Mouse (Mus musculus) gastrocnemius, postnatal 36 days (tissue): ENCODE data around the gene Cdk9. TPM values are rescaled to one million over a fixed set of nuclear protein-coding genes. Genes with fewer than 3 reads are reported as not detected.
A peak's percentile ranks its signal among the peaks of the same experiment; 100 is the strongest.

ENCODE experiments used
- DNase-seq, 2 experiments: peaks; one replicate each; pipeline ENCODE4 v3.0.0; 2022
- intact Hi-C: fragments of 180-260 bp; cut with DNase I; formaldehyde crosslinking; loops from one replicate; pipeline ENCODE4 v1.15.1; 2025
- total RNA-seq, 2 experiments: library from RNA; stranded (reverse); gene quantifications; 2 replicates each; pipeline ENCODE4 v1.2.3; 2021

The Cdk9 gene
- total RNA-seq, 2 experiments from 2014 or later, result 18.1 to 21.0 TPM

- intact Hi-C loops, result no loop called here
- no peak for DNase-seq
These were observed 23.5 kb upstream of the Cdk9 start for GRCm38 (mm10) chr2:32736306-32736829.

GRCm38 (mm10) chr2:32734933-32735332 lies 22.1 kb upstream of the Cdk9 start:
- intact Hi-C loops, result no loop called here
- DNase-seq, result no peak

DNA sequence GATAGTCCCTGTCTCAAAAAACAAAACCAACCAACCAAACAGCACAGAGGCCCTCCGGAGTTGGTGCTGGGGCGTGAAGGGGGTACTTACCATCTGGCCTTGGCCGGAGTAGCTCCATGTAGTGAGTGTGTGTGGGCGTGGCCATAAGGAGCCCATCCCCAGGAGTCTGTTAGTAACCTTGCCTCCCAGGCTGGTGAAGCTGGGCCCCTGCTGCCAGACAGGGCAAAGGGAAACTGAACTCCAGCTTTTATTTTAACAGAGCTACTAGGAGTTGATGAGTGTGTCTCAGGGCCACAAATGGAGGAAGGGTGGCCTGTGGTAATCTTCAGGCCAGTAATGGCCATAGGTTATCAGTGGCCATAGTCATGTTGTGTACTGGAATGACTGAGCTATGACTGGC lies 21.6 kb upstream of the Cdk9 start:
- no peak for DNase-seq
- intact Hi-C loops, result no loop called here

- no peak for DNase-seq
- intact Hi-C loops, result no loop called here
These were observed 19.8 kb upstream of the Cdk9 start for GRCm38 (mm10) chr2:32732695-32733094.

DNA sequence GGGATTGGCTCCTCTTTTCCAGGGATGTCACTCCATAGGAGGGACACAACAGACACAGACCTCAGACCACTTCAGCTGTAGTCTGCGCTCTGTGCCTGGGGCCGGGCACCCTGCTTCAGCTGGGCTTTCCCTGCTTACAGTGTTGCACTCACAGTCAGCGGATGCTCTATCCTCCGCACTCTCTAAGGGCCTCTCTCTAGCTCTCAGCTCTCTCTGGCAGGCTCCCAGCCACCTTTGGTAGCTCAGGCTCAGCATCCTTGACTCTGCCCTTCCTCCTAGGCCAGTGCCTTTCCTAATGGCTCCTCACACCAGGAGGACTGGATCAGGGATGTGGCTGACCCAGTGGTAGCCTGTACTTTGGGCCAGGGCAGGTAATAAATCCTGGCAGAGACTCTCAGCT lies 19.0 kb upstream of the Cdk9 start:
- intact Hi-C loops, result no loop called here
- no peak for DNase-seq

DNA sequence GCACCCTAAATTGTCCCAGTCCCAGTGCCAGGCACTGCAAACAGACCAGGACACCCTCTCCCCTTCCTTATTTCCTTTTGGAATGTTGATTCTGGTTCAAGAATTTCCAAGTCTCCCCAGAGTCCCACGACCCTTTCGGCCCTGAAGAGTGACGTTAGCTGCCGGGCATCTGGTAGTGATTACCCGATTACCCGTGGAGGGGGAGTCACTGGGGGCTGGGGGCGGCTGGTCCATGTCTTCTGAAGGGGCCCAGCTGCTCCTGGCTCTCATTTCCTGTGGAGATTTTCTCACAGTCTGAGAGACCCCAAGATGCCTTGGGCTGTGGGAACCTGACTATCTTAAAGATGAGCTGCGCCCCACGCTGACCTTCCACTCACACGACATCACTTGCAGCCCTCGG lies 18.0 kb upstream of the Cdk9 start:
- DNase-seq, result no peak
- intact Hi-C loops, result no loop called here

DNA sequence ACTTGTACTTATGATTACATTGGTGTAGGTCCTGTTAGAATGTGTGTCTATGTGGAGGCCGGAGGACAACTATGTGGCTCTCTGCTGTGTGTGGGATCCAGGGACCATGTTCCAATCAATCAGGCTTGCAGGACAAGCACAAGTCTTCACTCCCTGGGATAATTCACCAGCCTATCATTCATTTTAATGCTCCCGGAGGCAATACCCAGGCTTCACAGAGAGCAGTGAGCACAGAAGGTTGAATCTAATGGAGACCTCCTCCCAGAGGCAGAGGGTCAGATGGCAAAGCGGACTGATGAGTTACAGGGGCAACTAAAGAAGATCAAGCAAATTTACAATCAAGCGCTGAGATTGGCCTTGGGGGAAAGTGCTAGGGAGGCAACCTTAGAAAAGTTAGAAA lies 16.7 kb upstream of the Cdk9 start:
- no peak for DNase-seq
- intact Hi-C loops, result no loop called here

GRCm38 (mm10) chr2:32728463-32728862 lies 15.6 kb upstream of the Cdk9 start:
- intact Hi-C loops, result no loop called here
- peak in 1 of 2 experiments; percentile 47 for DNase-seq

DNA sequence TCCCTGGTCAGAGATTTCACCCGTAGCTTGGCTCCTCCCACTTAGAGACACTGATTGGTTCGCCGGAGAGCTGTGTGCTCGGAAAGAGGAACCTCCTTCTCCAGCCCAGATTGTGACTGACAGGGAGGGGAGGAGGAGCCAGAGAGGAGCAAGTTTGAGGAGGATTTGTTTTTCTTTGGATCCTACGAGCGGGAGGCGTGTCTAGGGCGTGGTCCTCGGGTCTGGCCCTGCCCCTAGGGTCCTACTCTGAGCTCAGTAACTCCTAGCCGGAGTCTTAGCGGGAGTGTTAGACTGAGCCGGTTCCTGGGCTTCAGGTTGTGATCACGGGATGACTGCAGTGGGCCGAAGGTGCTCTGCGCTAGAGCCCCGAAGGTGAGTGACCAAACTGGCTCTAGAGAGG lies 14.6 kb upstream of the Cdk9 start:
- intact Hi-C loops, result no loop called here
- peak; percentile 91 to 93 for DNase-seq

GRCm38 (mm10) chr2:32724832-32725790 lies 12.2 kb upstream of the Cdk9 start:
- DNase-seq, result no peak
- intact Hi-C loops, result no loop called here

DNA sequence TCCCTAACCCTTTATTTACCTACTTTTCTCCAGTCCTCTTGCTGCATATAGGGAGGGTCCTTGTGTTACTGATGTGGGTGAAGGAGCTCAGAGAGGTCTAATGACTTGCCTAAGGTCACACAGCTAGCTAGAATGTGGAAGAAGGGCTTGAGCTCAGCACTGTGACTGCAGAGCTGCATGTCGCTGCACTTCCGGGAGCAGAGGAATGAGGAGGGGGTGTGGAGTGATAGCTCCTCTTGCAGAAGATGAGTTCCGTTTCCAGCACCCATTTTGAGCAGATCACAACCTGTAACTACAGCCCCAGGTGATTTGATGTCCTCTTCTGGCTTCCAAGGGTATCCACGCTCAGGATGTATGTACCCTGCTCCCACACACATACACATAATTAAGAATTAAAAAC lies 11.3 kb upstream of the Cdk9 start:
- DNase-seq, result no peak
- intact Hi-C loops, result no loop called here

DNA sequence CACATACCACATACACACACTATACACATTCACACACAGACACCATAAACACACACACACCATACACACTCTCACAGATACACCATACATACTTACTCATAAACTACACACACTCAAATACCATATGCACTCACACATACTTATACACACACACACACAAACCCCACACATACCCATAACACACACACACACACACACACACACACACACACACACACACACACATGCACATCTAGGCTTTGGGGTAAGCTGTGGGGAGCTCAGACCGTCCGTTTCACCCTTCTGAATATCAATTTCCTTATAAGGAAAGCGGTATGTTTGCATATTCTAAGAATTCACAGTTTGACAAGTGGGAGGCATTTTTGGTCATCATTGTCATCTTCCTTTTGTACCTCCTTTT lies 9.7 kb upstream of the Cdk9 start:
- intact Hi-C loops, result no loop called here

DNA sequence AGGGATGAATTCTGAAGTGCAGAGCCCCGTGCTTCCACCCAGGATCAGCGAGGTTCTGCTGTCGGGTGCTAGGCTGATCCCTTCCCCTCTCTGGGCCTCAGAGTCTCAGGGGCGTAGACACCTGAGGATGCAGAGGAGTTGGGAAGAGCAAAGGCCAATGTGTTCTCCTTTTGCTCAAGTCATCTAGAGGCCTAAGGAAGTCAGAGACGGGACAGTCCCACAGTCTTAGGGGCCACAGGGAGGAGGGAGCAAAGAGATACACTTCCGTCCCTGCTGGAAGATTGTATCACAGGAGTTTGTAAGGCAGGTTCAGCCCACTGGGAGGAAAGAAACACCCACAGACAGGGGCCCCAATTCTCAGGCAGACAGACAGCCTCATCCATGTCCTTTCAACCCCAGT lies 9.2 kb upstream of the Cdk9 start:
- intact Hi-C loops, result no loop called here
- DNase-seq, result no peak

More for the DNA sequence above, 9.7 kb upstream of the Cdk9 start:
- no peak for DNase-seq

- no peak for DNase-seq
- intact Hi-C loops, result no loop called here
These were observed 7.9 kb upstream of the Cdk9 start, which contains the start of gene Sh2d3c for GRCm38 (mm10) chr2:32720681-32721229. Gene Sh2d3c, plus strand, starts transcription at chr2:32721055.

GRCm38 (mm10) chr2:32720053-32720452 lies 7.2 kb upstream of the Cdk9 start:
- intact Hi-C loops, result no loop called here
- DNase-seq, result no peak

DNA sequence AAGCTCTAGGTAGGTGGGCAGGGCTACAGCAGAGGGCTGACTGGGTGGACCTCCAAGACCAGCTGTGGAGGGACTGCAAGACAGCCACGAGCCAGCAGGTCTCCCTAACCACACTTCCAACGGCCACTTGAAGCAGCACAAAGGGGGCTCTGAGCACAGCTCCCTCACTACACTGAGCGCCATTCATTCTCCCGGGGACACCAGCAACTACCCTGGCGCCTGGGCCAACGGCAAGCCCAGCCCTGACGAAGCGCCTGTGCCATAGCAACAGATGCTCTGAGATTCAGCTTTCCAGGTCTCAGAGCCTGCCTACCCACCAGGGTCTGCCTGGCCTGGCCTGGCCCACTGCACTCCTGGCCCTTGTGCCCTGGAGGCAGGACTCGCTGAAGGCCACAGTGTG lies 5.9 kb upstream of the Cdk9 start:
- intact Hi-C loops, result no loop called here
- DNase-seq, result no peak

- intact Hi-C loops, result loop anchor here (5.0 kb wide), 1 partner anchor 137 kb away; no protein-coding TSS in a partner anchor
- DNase-seq, result no peak
These were observed 2.1 kb upstream of the Cdk9 start for GRCm38 (mm10) chr2:32714987-32715425.

DNA sequence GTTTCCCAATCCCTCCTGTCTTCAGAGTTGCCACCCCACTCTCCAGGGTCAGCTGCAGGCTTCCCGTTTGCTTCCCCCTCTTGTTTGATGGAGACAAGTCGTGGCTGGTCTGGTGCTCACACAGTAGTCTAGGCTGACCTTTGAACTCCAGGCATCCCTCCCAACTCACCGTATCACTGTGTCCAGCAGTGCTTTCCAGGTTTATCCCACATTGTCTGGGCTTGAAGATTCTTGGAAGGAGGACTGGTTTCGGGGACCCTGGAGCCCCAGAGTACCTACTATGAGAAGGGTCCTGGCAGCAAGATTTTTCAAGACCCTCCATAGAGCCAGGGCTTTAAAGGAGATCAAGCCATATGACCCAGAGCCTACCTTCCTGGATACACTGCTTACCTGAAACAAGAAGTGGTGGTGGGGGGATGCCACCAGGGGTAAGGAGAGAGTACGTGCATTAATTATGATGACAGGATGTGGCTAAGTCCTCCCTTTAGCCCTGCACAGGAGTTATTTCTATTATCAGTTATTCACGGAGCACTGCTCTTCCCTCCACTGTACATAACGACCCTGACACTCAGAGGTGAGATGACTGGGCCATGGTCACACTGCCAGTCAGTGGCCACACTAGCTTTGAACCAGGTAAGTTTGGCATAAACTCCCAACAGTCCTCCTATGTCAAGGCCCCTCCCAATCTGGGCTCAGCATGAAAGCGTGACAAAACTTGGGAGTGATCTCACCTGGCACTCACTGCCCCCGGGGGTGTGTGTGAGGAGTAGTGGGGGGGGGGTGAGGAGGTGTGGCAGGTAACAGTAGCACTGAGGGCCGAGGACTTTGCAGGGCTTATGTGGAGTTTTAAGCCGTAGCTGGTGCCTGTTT lies 1.5 kb upstream of the Cdk9 start:
- intact Hi-C loops, result loop anchor here (5.0 kb wide), 1 partner anchor 138 kb away; no protein-coding TSS in a partner anchor

DNA sequence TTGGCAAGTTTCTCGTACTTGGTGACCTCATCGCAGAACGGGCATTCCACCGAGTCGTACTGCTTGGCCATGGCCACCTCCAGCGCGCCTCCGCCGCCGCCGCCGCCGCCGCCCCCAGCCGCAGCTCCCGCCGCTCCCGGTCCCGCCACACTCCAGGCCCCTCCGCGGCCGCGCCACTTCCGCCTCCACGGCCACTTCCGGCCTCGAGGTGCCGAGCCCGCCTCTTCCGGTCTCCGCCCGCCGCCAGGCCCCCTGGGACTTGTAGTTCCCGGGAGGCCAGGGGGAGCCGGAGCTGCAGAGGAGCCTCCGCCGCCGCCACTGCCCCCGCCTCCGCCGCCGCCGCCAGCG lies 316 bp downstream of the Cdk9 start:
- DNase-seq, result peak; percentile 94 to 96
- intact Hi-C loops, result loop anchor here (5.0 kb wide), 1 partner anchor 140 kb away; no protein-coding TSS in a partner anchor

More for the DNA sequence above, 1.5 kb upstream of the Cdk9 start:
- DNase-seq, result no peak

- DNase-seq, result peak; percentile 60 to 64
- intact Hi-C loops, result loop anchor here (5.0 kb wide), 1 partner anchor 140 kb away; no protein-coding TSS in a partner anchor
These were observed 746 bp downstream of the Cdk9 start for GRCm38 (mm10) chr2:32712108-32712551.
